Mouse (Mus musculus): Measurements from ENCODE around the gene Ccnc. TPM values are rescaled to one million over a fixed set of nuclear protein-coding genes. Genes with fewer than 3 reads are reported as not detected.
A peak's percentile ranks its signal among the peaks of the same experiment; 100 is the strongest.
"Not testable (repeated sequence)": the region's sequence is repeated elsewhere in the genome, so short reads cannot be mapped to it uniquely, and the experiment has no call there.

The Ccnc gene
- total RNA-seq, 2 experiments from 2014 or later: 36.7 to 37.7 TPM

DNA sequence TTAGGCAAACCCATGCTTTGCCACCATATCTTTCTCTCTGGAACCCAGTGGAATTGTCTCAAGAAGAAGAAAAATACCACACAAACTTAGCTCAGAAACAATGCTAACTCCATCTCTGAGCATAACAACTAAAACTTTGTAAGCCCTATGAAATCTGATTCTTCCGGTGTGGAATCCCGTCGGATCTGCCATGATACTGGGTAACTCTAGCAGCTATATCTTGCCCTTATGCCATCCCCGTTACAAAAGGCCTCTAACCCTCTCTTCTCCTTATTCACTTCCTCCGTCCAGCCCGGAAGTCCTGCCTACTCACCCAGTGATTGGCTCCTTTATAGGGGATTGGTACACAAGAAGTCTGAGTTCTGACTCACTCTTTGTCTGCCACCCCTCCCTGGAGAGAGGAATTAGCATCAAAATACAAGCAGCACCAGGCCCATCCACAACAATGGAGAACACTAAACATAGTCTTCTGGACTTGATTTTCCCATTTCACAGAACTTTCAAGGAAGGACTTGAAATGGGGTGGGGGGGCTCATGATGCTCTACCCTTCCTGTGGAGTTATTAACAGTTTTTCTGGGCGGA lies 4.7 kb upstream of the Ccnc start:
- DNase-seq (ENCODE audit: extremely low spot score in 1 of 2, low spot score in 1 of 2): no peak

DNA sequence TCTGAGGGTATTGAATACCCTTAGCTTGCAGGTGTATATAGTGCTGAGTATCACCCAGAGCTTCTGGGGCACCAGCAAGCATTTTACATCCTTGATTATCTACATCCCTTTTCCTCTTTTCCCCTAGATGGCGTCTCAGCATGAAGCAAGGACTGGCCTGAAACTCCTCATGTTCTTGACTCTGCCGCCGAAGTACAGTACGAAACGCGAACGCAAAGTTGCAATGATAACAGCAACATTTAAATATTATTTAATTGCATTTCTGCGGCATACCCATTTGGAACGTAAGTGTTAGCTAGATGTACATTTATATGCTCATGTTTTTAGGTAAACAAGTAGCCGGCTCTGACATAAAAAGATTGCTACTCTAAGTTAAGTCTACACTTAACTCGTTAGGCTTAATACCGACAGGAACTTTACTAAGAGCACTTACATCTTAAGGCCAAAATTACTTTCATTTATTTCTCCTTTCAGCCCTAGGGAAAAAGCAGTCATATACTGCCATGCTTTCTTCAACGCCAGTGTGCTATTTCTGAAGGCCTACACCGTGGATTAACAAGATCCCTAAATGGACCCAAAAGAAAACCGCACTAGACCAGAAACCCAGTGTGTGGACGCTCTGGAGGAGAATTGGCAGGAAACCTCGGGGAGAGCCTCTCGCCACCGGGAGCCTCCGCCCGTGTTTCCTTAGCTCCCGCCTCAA lies 438 bp upstream of the Ccnc start:
- peak; percentile 10 to 14 for DNase-seq (ENCODE audit: extremely low spot score in 1 of 2, low spot score in 1 of 2)

DNA sequence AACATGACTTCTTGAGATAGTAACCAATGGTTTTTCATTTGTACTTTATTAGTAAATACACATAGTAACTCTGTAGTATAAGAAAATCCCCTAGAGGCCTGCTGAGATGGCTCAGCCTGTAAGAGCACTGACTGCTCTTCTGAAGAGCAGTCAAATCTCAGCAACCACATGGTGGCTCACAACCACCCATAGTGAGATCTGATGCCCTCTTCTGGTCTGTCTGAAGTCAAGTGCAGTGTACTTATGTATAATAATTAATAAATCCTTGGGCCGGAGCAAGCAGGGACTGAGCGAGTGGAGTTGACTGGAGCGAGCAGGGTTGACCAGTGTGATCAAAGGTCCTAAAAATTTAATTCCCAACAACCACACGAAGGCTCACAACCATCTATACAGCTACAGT lies 11.7 kb downstream of the Ccnc start:
- DNase-seq (ENCODE audit: extremely low spot score in 1 of 2, low spot score in 1 of 2): no peak

DNA sequence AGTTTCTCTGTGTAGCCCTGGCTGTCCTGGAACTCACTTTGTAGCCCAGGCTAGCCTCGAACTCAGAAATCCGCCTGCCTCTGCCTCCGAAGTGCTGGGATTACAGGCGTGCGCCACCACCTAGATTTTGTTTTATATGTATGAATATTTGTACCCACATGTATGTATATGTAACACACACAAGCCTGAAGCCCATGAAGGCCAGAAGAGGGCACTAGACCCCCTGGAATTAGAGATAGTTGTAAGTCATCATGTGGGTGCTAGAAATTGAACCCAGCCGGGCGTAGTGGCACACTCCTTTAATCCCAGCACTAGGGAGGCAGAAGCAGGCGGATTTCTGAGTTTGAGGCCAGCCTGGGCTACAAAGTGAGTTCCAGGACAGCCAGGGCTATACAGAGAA lies 16.6 kb downstream of the Ccnc start:
- DNase-seq (ENCODE audit: extremely low spot score in 1 of 2, low spot score in 1 of 2): not testable (repeated sequence)

DNA sequence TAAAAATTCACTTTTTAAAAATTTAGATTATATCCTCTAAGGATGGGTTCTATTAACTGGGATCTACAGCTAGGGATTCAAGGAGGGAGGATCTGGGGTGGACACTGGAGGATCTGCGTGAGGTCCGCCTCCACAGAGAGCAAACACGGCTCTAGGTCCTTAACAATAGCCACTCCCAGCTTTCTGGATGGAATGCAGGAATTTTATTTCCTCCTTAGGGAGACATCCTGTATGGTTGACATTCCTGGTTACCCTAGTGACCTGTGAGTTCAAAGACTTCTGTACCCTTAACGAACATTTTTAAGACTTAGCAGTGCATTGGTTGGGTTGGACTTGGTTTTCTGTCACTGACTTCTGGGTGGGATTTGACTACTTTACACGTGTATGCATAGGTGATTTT lies 18.2 kb downstream of the Ccnc start:
- DNase-seq (ENCODE audit: extremely low spot score in 1 of 2, low spot score in 1 of 2): no peak

DNA sequence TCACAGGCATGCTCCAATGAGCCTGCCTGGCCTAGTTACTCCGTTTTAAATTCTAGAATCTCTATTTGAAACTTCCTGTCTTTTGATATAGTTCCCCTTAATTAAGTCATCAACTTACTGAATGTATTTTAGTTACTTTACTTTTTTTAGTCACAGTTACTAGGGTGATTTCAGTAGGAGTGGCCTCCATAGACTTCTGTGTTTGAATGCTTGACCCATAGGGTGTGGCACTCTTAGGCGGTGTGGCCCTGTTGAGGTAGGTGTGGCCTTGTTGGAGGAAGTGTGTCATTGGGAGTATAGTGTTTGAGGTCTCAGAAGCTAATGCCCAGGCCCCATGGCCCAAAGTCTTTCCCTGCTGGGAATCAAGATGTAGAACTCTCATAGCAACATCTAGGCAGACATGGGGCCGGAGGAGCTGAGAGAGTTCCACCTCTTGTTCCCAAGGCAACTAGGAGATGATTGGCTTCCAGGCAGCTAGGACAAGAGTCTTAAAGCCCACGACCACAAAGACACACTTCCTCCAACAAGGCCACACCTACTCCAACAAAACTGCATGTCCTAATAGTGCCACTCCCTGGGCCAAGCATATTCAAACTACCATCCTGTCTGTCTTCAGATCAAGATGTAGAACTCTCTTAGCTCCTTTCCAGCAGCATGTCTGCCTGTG lies 27.8 kb downstream of the Ccnc start:
- no peak for DNase-seq (ENCODE audit: extremely low spot score in 1 of 2, low spot score in 1 of 2)

DNA sequence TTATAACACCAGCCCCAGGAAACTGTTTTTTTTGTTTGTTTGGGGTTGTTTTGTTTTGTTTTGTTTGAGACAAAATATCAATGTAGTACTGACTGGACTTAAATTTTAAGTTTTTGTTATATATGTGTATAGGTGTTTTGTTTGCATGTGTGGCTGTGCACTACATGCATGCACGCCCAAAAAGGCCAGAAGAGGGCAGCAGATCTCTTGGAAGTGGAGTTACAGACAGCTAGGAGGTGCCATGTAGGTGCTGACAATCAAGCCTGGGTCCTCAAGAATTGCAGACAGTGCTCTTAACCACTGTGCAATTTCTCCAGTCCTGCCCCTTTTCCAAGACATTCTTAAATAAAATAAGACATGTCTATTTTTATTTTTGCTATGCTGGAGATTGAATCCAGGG lies 31.4 kb downstream of the Ccnc start:
- DNase-seq (ENCODE audit: extremely low spot score in 1 of 2, low spot score in 1 of 2): no peak

DNA sequence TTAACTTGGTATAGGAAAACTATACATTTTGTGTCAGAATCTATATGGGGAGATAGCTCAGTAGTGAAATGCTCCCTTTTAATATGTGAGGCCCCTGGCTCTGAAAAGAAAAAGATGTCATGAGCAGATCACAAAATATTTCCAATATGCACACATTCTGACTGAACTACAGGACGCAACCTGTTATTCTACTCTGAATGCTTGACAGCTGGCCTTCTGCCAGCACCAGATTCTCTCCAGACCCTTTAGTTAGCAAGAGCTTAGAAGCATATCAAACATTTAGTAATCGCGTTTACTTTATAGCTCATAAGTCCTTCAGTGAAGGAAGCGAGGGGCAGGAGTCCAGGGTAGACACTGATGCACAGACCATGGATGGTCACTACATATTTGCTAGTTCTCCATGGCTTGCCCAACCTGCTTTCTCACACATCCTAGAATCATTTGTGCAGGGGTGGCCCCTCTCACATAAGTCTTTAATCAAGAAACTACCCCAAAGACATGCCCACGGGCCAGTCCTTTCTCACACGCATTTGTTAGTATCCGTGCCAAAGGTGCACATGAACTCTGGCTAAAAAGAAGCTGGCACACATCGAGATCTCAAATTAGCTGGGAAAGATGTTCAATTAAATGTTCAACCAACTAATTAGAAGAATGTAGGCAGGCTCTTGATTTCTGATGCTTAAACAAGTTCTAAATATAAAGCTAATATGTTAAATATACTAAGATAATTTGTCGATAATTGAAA lies 34.1 kb downstream of the Ccnc start:
- DNase-seq (ENCODE audit: extremely low spot score in 1 of 2, low spot score in 1 of 2): peak in 1 of 2 experiments; percentile 42

DNA sequence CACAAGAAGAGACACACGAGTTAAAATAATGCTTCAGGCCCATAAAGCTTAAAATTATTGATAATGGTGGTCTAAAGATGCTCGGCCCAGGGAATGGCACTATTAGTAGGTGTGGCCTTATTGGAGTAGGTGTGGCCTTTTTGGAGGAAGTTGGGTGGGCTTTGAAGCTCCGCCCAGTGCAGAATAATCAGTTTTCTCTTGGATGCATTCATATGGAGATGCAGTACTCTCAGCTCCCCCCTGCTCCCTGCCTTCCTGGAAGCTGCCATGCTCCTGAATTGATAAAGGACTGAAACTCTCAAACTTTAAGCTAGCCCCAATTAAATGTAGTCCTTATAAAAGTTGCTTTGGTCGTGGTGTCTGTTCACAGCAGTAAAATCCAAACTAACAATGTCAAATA lies 36.3 kb downstream of the Ccnc start:
- no peak for DNase-seq (ENCODE audit: extremely low spot score in 1 of 2, low spot score in 1 of 2)

DNA sequence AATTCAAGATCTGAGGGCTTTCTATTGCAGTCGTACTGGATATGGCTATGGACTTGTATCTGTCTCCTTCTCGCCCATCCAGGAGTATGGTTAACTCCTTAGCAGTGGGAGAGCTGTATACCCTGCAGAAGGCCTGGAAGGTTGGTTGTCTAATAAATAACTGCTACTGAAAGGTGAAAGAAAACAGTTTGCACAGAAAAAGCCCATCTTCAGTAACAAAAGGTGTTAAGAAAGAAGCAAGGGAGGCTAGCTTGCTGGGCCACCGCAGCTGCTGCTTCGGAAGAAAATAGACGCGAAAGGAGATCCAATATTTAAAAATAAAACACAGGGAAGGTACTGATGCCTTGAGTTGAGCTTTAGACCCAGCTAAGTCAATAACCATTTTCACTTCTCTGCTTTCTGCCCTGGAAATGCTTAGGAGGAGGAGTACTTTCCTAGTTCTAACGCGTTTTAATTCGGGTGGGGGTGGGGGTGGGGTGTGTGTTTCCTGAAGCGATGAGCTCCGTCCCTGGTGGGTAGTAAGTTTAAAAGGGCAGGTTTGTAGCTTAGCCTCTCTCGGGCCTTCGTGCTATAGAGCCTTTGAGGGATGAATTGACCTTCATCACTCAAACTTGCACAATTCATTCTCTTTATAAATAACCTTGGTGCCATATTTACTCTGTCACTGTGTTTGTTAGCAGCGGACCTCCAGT lies 38.8 kb downstream of the Ccnc start:
- DNase-seq (ENCODE audit: extremely low spot score in 1 of 2, low spot score in 1 of 2): no peak

DNA sequence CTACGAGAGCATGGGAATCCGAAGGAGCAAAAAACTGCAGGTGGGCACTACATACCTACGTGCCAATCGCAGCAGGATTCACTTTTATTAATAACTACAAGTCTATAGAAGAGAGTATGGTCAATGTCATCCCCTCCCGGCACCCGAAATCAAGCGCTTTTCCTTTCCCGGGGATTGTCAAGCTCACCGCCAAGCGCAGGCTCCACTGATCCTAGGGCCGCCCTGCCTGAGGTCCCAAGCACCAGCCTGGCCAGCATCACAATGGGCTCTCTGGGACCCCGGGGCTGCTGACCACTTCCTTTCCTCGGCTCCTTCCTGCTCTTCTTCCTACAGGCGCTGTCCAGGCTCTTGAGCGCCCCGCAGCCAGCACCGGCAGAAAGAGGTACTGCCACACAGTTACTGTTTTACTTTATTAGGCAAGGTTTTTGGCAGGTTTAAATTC lies 39.4 kb downstream of the Ccnc start, which contains the start of the genes Usp45 and Tstd3:
Gene Usp45 (plus strand): TSS at position 294 of the 442 bp plus-strand sequence.
Gene Tstd3 (minus strand): TSS at position 350 of the 442 bp plus-strand sequence.
- peak; percentile 75 to 82 for DNase-seq (ENCODE audit: extremely low spot score in 1 of 2, low spot score in 1 of 2)

DNA sequence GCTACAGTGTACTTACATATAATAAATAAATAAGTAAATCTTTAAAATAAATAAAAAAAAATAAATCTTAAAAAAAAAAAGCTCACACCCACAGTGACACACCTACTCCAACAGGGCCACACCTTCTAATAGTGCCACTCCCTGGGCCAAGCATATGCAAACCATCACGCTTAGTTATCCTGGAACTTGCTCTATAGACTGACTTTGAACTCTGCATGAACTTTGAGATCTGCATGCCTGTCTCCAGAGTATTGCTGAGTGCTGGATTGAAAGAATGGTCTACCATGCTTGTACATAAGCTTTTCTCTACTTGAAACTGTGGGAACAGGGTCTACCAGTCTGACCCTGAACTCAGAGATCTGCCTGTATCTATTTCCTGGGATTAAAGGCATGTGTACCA lies 43.6 kb downstream of the Ccnc start:
- DNase-seq (ENCODE audit: extremely low spot score in 1 of 2, low spot score in 1 of 2): no peak

DNA sequence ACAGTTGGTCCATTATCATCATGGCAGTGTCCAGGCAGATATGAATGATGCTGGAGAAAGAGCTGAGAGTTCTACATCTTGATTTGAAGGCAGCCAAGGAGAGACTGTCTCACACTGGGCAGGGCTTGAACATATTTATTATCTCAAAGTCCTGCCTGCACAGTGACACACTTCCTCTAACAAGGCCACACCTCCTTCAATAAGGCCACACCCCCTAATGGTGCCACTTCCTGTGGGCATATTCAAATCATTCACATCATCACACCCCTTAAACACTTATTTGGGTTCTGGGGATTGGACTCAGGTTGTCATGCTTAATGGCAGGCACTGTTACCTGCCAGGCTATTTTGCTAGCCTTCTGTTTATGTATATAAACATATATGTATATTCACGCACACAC lies 44.8 kb downstream of the Ccnc start:
- no peak for DNase-seq (ENCODE audit: extremely low spot score in 1 of 2, low spot score in 1 of 2)

DNA sequence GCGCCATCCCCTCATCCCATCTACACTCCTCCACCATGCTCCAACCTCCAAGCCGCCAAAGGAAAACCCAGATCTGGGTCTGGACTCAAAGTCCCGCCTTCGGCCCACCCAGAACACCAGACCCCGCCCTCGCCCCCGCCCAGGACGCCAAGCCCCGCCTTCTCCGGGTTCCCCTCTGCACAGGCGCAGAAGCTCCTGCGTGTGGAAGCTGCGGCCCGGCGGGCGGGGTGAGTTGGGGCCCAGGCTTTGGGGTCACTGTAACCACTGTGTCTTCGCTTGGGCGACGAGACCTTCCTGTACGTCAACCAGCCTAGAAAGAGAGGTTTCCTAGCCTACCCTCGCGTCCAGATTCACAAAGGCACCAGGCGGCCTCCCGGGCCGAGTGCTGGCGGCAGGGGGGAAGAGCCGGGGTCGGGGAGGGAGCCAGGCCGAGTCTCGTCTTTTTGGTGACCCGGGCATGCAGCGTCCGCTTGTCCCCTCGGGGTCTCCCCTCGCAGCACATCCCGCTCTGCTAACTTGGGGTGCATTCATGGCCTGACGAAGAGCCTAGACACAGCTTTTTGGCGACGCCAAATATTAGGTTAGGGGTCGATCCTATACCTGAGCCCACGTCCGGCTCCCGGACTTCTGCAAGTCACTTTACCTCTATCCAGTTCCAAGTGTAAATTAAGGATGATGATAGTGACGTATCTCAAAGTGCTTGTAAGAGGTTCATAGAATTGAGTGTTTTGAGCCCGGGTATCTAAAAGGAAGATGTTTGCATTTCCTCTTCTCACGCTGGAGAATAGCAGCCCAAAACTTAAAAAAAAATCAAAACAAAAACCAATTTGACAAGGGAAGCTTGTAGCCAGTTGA lies 48.8 kb downstream of the Ccnc start:
- DNase-seq (ENCODE audit: extremely low spot score in 1 of 2, low spot score in 1 of 2): peak; percentile 84 to 87

DNA sequence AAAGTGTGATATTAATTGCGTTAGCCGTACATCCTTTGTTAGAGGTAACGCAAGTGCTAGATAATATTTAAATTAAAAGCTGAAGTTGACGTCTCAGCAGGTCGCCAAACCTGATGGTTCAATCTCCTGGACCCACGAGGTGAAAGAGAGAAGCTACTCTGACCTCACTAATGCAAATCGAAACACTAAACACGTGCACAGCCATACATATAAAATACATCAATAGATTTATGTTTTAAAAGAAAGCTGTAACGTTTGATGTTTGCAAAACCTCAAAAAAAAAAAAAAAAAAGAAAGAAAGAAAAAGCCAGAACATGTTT lies 49.4 kb downstream of the Ccnc start:
- DNase-seq (ENCODE audit: extremely low spot score in 1 of 2, low spot score in 1 of 2): no peak

DNA sequence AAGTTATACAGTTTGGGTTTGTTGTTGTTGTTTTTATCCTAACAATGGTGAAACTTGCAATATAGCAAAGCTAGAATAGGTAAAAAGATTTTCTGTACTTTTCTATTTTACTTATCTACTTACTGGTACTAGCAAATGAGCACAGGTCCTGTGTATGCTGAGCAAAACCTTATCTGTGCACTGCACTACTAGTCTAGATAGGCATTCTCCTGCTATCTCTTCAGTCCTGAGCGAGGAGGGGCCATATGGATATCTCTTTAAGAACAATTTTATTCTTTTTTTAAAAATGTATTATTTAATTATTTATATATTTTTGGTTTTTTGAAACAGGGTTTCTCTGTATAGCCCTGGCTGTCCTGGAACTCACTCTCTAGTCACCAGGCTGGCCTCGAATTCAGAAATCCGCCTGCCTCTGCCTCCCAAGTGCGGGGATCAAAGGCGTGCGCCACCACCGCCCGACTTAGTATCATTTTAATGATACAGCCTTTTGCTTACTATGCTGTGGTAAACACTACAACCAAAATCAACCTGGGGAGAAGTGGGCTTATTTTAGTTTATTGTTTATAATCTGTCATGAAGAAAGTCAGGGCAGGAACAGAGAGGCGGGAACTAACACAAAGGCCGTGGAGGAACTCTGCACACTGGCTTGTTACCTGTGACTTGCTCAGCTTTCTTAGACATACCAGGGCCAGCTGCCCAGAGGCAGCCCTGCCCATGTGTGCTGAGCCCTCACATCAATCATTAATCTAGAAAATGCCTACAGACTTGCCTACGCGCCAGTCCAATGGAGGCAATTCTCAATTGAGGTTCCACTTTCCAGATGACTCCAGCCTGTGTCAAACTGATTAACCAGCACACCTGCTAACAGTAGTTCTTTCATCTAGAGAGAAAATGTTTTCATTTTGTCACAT lies 53.6 kb downstream of the Ccnc start:
- DNase-seq (ENCODE audit: extremely low spot score in 1 of 2, low spot score in 1 of 2): no peak

DNA sequence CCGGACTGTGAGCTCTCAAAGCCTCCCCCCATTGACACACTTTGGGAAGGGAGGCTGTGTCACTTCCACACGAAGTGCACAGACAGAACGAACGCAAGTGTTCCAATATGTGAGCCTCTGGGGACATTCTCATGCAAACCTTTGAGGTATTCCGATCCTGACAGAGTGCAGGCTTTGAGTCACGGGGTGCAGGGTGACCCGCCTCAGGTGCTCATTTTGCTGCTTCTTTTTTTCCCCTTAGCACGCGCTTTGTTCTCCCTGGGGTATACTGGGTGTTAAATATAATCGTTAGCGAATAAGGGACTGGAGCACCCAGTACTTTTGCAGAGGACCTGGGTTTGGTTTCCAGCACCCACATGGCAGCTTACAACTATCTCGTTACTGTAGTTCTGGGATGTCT lies 58.8 kb downstream of the Ccnc start:
- no peak for DNase-seq (ENCODE audit: extremely low spot score in 1 of 2, low spot score in 1 of 2)

DNA sequence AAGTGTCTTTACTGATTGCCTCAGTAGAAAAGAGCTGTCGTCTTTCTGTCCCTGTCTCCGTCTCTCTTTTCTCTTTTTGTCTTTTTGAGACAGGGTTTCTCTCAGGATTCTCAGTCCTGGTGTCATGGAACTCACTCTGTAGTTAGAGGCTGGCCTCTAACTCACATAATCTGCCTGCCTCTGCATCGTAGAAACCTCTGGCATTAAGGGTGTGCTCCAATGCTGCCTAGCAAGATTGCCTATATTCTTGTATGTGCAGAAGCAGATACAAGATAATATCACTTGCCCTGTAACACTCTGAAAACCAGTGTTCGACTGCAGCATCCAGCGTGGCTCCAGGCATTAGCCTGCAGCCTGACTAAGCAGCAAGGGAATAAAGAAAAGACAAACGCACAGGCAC lies 61.4 kb downstream of the Ccnc start:
- DNase-seq (ENCODE audit: extremely low spot score in 1 of 2, low spot score in 1 of 2): no peak

DNA sequence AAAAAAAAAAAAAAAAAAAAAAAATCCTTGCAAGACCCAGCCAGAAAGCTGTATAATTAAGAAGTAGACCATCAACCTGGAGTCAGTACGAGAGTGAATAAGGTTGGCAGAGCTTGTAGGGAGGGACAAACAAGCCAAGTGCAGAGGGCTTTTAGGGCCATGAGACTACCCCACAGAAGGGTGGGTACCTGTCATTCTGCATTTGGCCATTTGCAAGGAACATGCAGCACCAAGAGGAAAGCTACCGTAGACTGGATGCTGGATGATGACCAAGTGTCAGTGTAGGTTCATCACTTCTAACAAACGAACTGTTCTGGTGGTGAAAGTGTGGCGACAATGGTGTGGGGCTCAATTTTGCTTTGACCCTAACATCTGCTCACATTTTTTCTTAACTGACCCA lies 62.3 kb downstream of the Ccnc start:
- DNase-seq (ENCODE audit: extremely low spot score in 1 of 2, low spot score in 1 of 2): no peak
